Mouse (Mus musculus) frontal cortex, postnatal 14 days (tissue): ENCODE results near the gene Olfr631.
"Not testable (repeated sequence)": the region's sequence is repeated elsewhere in the genome, so short reads cannot be mapped to it uniquely, and the experiment has no call there.

Experiments
- DNase-seq, 2 experiments: peaks; one replicate each; pipeline ENCODE4 v3.0.0; 2022; ENCODE audit warnings: low spot score in 2 of 2

Gene Olfr631

DNA sequence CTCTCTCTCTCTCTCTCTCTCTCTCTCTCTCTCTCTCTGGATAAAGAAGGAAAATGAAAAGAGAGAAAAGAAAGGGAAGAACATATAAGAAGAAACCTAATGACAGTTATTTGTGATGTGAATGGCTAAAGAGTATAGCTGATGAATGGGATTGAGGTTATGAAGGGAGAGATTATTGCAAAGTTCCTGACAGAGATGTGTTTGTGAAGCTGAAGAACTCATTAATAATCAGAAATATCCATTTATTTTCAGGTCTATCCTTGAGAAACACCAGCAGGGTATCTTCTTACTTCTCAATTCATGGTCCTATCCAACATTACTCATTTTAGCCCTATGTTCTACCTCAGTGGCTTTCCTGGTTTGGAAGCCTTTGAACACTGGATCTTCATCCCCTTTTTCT, at the start of gene Olfr631:
Gene Olfr631, plus strand, starts transcription at position 301 of the 400 bp plus-strand sequence.
- no peak for DNase-seq

DNA sequence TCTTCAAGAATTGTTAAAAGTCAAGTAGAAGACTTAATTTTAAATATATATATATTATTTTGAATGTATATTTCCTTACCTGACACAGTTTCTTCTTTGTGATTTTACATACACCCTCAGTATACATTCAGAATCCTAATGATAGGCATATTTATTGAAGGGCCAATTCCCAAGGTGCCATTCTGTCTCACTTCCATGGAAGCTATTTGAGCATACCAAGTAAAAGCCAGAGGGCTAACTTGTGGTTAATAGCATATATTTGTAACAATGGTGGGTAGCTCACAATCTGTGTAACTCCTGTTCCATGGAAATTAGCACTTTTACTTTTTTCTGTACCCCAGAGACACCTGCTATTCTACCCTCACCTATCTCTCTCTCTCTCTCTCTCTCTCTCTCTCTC, 42.5 kb upstream of the Olfr631 start, which contains the start of gene Olfr66:
Gene Olfr66, minus strand, starts transcription at position 101 of the 400 bp plus-strand sequence.
- DNase-seq = no peak

DNA sequence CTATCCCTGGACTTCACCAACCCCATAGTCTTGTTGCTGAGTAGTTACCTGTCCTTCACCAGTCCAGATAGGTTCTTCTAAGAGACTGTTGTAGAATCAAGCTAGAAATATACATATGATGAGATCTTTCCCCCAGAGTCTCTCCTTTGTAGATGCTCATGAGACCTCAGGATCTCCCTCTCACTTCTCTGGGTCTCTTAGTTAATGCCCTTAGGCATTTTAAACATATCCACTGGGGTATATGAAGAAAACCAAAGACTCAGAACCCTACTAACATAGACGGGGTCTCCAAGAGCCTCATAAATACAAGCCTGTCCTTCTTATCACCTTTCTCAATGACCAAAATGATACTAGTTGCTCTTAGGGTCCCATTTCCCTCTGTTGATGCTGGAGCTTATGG, 34.2 kb upstream of the Olfr631 start, which contains the start of gene Olfr64:
Gene Olfr64, minus strand, starts transcription at position 101 of the 400 bp plus-strand sequence.
- no peak for DNase-seq

DNA sequence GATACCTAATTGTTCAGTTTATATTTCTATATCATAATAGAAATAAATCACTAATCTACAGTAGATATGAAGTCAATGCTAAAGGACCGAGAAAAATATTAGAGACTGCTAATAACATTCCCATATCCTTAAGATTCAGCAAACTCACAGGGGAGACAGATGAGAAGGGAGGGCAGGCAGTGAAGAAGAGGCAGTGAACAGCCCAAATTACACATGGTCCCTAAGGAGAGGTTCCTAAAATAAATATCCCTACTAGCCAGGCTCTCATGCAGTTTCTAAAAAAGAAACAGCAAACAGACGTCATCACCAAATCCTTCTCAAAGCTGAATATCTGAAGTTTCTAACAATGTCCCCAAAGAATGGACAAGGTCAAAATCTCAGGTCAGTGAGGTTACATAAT, 25.4 kb upstream of the Olfr631 start, which contains the start of gene Olfr65:
Gene Olfr65, plus strand, starts transcription at position 301 of the 400 bp plus-strand sequence.
- DNase-seq = no peak

DNA sequence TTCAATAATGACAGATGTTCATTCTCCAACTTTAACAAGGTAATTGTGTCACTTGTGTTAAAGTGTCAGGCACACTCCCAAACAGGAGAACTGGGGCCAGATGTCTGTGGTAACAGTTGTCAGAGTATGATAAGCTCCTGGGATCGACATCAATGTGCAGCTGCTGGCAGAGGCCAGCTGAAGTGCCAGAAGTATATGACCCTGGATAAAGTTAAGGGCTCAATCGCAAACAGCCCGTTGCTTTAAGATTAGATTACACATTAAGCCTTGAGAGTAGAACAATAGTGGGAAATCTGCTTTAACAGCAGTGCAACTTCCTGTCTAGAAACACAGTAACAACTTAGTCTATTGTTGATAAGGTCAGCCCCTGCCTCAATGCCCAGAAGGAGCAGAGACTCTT, 18.6 kb upstream of the Olfr631 start:
- no peak for DNase-seq

DNA sequence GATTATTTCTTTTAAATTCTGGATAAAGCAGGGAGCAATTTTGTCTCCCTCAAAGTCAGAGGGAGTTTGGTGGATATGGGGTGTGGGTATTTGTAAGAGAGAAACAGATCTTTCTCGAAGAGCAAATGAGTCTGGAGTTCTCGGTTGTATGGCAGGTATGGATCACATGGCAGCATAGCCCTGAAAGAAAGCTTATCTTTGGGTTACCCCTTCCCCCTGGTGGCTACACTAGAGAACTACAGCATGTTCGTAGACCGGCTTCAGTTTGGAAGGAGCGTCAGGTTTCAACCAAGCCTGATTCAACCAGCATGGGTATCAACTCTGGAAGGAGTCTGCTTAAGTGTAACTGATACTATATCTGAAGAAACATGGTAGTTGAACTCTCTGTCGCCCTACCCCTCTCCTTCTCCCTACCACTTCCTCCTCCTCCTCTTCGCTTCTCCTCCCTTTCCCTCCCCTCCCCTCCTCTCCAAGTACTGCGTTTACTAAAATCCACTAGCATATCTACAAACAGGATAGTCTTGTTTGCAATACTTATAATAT, 15.6 kb upstream of the Olfr631 start:
- no peak for DNase-seq

DNA sequence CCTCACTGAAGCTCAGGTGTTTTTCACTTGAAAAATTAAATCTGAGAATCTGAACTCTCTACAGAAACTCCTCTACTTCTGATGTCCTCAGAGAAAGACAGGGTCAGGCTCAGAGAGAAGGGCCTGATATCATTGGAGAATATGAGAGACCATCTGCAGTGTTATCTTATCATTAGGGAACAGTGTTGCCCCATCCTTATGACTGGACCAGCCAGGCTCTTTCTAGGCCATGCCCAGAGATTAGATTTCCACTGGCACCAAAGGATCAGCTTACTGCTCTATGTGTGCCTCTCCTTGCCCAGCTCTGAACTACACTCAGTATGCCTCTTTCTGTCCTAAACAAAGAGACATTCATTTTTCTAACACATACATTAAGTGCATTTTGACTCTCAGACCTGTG, 13.3 kb upstream of the Olfr631 start:
- no peak for DNase-seq

DNA sequence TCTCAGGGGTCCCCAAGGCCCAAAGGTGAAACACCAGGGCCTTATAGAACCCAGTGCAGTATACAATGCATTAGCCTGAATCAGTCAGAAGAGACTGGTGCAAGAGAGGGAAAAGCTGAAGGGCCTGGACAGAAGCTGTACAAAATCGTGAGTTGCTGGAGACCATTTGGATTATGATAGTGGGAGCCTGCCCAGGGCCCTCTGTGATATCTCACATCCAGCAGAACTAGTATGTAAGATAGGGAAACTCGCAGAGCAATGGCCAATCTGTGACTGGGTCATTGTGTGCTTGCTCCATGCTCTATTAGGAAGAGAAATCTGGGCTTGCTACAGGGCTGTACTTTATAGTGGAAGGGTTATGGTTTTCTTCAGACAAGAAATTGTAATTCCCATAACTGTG, 5.6 kb downstream of the Olfr631 start, which contains the start of gene Olfr632:
Gene Olfr632, plus strand, starts transcription at position 84 of the 400 bp plus-strand sequence.
- no peak for DNase-seq

DNA sequence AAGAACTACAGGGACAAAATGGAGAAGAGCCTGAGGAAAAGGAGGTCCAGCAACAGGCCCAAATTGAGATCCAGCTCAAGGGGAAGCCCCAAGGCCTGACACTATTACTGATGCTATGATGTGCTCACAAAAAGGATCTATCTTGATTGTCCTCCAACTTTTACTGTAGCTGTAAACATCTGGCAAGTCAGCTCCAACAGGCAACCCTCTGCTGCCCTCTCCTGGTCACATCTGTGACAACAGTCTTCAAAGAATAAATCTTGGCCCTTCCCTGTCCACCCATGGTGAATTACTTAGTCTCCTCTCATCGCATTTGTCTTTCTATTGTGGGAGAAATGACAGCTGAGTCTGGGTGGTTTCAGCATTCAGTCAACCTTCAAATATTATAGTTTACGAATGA, 14.1 kb downstream of the Olfr631 start:
- no peak for DNase-seq

DNA sequence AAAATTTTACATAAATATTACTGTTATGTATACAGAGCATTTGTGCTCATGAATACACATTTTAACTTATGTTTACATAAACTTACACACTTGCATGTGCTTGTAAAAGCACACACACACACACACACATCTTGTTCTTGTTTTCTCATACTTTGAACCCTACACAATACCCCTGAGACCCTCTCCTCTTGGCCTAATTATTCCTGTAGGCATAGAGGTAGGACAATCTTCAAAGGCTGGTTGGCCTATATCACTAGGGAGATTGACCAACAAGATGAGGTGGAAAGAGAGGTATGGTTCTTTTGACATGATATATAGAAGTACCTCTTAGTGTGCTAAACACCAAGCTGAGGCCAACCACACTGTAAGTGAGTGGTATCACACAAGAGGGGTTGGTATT, 15.5 kb downstream of the Olfr631 start, which contains the start of gene Olfr633:
Gene Olfr633, plus strand, starts transcription at position 301 of the 400 bp plus-strand sequence.
- no peak for DNase-seq

DNA sequence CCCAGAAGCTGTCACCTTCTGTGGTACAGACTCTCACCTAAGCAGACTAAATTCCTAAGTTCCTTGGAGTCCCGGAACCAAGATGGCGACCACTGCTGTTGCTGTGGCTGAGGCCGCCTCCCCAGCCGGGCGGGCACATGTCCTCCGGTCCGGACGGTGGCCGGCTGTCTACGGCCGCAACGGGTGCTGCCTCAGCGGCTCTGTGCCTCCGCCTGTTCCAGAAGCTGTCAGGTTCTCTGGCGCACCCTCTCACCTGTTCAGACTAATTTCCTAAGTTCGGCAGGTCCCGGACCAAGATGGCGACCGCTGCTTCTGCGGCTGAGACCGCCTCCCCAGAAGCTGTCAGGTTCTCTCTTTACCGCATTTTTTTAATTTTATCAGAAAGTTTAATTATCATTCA, 38.2 kb downstream of the Olfr631 start:
- not testable (repeated sequence) for DNase-seq

DNA sequence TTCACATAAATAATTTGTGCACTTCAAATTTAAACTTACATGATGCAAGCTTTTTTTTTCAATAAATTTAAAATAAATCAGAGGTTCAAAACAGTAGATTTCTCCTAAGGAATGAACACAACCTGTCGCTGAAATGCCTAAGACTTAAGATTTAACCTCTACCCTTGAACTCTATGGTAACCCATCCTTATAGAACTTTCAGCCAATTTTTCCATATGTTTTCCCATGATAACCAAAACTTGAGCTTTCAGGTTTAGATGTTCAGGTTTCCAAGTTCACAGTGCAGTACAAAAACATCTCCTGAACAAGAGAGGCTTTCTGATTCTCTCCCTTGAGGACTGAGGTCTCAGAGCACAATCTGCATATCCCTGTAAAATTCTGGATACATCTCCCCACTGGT, 42.2 kb downstream of the Olfr631 start, which contains the start of gene Olfr635:
Gene Olfr635, plus strand, starts transcription at position 301 of the 400 bp plus-strand sequence.
- DNase-seq = no peak

DNA sequence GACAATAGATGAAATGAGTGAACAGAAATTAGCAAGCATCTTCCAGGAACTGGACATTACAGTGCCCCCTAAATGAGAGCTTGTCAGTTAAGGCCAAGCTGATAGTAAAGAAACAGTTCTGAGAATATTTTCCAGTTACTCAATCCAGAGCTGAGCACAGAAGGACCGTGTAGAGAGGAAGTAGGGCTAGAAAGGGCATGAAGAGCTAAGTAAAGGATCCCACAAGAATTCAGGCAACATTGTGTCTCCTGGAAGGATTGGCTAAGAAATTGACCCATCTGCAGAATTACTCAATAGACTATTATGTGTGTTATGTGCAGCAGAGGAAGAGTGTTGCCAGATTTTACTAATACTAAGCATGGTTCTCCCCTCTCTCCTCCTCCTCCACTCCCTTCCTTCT, 43.2 kb downstream of the Olfr631 start:
- no peak for DNase-seq
